Comparison of ENCODE assay signal across 10 mouse cellular contexts in the genomic region with DNA sequence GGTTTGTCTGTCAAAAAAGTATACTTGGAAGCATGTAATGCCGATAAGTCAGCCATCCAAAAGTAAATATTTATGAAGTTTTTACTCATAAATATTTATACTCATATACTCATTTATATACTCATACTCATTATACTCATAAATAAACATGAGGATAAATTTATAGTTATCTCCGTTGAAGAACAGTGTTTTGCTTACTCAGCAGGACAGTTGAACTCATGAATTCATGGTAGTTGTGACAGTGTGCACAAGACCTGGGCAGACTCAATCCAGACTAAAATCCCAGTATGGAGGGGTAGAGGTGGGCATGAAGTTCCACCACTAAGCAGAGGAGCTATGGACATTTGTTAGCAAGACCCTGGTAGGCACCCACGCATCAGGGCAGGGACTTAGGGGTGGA. TPM values are rescaled to one million over a fixed set of nuclear protein-coding genes. Genes with fewer than 3 reads are reported as not detected.
A peak's percentile ranks its signal among the peaks of the same experiment; 100 is the strongest.
DNase-seq lines count a peak whose midpoint lies in the region; ATAC-seq and TF ChIP-seq lines count a peak whose summit lies in the region.
"Had no signal": no experiment of that assay in that cellular context is flagged by ENCODE, and none has a peak within 500 bp of the region (broad histone marks: within the 10 kb centered on the region; RNA-seq: fewer than 3 reads in every experiment).

No protein-coding gene starts in this region.

- no peak overlapping the region for H3K27ac ChIP-seq in heart, postnatal 0 days (ENCODE audit: low read depth)
- no peak overlapping the region for H3K27ac ChIP-seq in heart, embryonic 12.5 days (ENCODE audit: poor library complexity, severe bottlenecking)
- no peak overlapping the region for H3K27ac ChIP-seq in MEL (ENCODE audit: control insufficient read depth, low read depth, low read length)
- no peak overlapping the region for H3K27ac ChIP-seq in hindbrain, embryonic 12.5 days
- no peak overlapping the region for H3K27ac ChIP-seq in liver, postnatal 0 days (ENCODE audit: low read depth)

- no peak overlapping the region for H3K9ac ChIP-seq in heart, postnatal 0 days (replicated peaks; ENCODE audit: low read depth, low read length)
- no peak overlapping the region for H3K9ac ChIP-seq in heart, embryonic 12.5 days
- no peak overlapping the region for H3K9ac ChIP-seq in MEL (ENCODE audit: control insufficient read depth, low read depth, low read length, poor library complexity, severe bottlenecking)
- H3K9ac ChIP-seq in hindbrain, embryonic 12.5 days: no peak overlapping the region
- H3K9ac ChIP-seq in liver, postnatal 0 days (replicated peaks): no peak overlapping the region

- TF ChIP-seq CTCF in heart, postnatal 0 days (IDR thresholded peaks at IDR 0.05; ENCODE audit: low read depth): no peak
- no peak for TF ChIP-seq CTCF in MEL (IDR thresholded peaks at IDR 0.05 in 2 of 3, conservative IDR thresholded peaks at IDR 0.05 in 1 of 3; ENCODE audit: control insufficient read depth in 1 of 3, insufficient read depth in 1 of 3, low read depth in 2 of 3, low read length in 3 of 3, poor library complexity in 1 of 3, severe bottlenecking in 1 of 3)
- no peak for TF ChIP-seq CTCF in liver, postnatal 0 days (IDR thresholded peaks at IDR 0.05; ENCODE audit: low read depth)

- H3K79me2 ChIP-seq in MEL (ENCODE audit: control insufficient read depth, insufficient read depth, low read length, poor library complexity): peaks cover 13% of the 10 kb centered on the region

- ATAC-seq in heart, postnatal 0 days (ENCODE audit: insufficient read depth, low read depth): no peak
- no peak for ATAC-seq in heart, embryonic 12.5 days (ENCODE audit: insufficient number of reproducible peaks, low FRiP score)
- no peak for ATAC-seq in hindbrain, embryonic 12.5 days (ENCODE audit: low FRiP score)
- no peak for ATAC-seq in liver, postnatal 0 days
- no peak for ATAC-seq in megakaryocyte-erythroid progenitor cell, adult 5-6 weeks (replicated peaks; ENCODE audit: low FRiP score, low TSS enrichment, poor library complexity, severe bottlenecking)
- ATAC-seq in megakaryocyte progenitor cell, adult 5-6 weeks (replicated peaks; ENCODE audit: poor library complexity): no peak

- TF ChIP-seq POLR2A in MEL (IDR thresholded peaks at IDR 0.05; ENCODE audit: control insufficient read depth in 1 of 2, insufficient read depth in 1 of 2, low read depth in 1 of 2, low read length in 2 of 2, poor library complexity in 1 of 2): no peak

- no peak overlapping the region for H3K4me3 ChIP-seq in heart, postnatal 0 days (ENCODE audit: low read depth, low read length)
- no peak overlapping the region; the same call in 1 of the 2 replicates for H3K4me3 ChIP-seq in heart, embryonic 12.5 days
- no peak overlapping the region for H3K4me3 ChIP-seq in MEL (ENCODE audit: control insufficient read depth in 1 of 2, insufficient read depth in 1 of 2, low read depth in 2 of 2, low read length in 2 of 2)
- no peak overlapping the region; the same call in 1 of the 2 replicates for H3K4me3 ChIP-seq in hindbrain, embryonic 12.5 days
- no peak overlapping the region for H3K4me3 ChIP-seq in liver, postnatal 0 days (ENCODE audit: low read depth, low read length)

- no peaks in the 10 kb centered on the region for H3K27me3 ChIP-seq in heart, postnatal 0 days (ENCODE audit: control insufficient read depth, insufficient read depth, low read length)
- no peaks in the 10 kb centered on the region for H3K27me3 ChIP-seq in heart, embryonic 12.5 days (replicated peaks)
- no peaks in the 10 kb centered on the region for H3K27me3 ChIP-seq in MEL (ENCODE audit: control insufficient read depth in 1 of 2, insufficient read depth in 2 of 2, low read length in 2 of 2)
- H3K27me3 ChIP-seq in hindbrain, embryonic 12.5 days: no peaks in the 10 kb centered on the region
- no peaks in the 10 kb centered on the region for H3K27me3 ChIP-seq in liver, postnatal 0 days (ENCODE audit: insufficient read depth, low read length)

- H3K4me1 ChIP-seq in heart, postnatal 0 days (ENCODE audit: control insufficient read depth, insufficient read depth): no peaks in the 10 kb centered on the region; the same call in 1 of the 2 replicates
- peaks cover 9% of the 10 kb centered on the region for H3K4me1 ChIP-seq in heart, embryonic 12.5 days (replicated peaks)
- H3K4me1 ChIP-seq in MEL (ENCODE audit: control insufficient read depth in 1 of 2, insufficient read depth in 2 of 2, low read length in 2 of 2): peaks cover 0 to 4% of the 10 kb centered on the region in 2 experiments; a peak in 2 of 4 replicates
- H3K4me1 ChIP-seq in hindbrain, embryonic 12.5 days: peaks cover 8% of the 10 kb centered on the region
- 0 out of 2 replicates have a peak, but pooled peaks cover 2% of the 10 kb centered on the region for H3K4me1 ChIP-seq in liver, postnatal 0 days (ENCODE audit: insufficient read depth)

- peaks cover 12% of the 10 kb centered on the region for H3K36me3 ChIP-seq in heart, postnatal 0 days (replicated peaks; ENCODE audit: control insufficient read depth, insufficient read depth, low read length)
- peaks cover 15% of the 10 kb centered on the region for H3K36me3 ChIP-seq in heart, embryonic 12.5 days
- peaks cover 0 to 9% of the 10 kb centered on the region in 2 experiments for H3K36me3 ChIP-seq in MEL (ENCODE audit: control insufficient read depth in 1 of 2, insufficient read depth in 2 of 2, low read length in 2 of 2)
- peaks cover 10% of the 10 kb centered on the region for H3K36me3 ChIP-seq in hindbrain, embryonic 12.5 days
- 0 out of 2 replicates have a peak, but pooled peaks cover 3% of the 10 kb centered on the region for H3K36me3 ChIP-seq in liver, postnatal 0 days (replicated peaks; ENCODE audit: insufficient read depth, low read length)

- DNase-seq in heart, postnatal 0 days (ENCODE audit: low spot score): no peak
- no peak for DNase-seq in MEL (ENCODE audit: low read depth, low spot score)
- DNase-seq in liver, postnatal 0 days: no peak
- no peak for DNase-seq in kidney, postnatal 25 days
- DNase-seq: adrenal gland, postnatal 25 days; lung, postnatal 36 days had no signal

- TF ChIP-seq EP300 in heart, postnatal 0 days (IDR thresholded peaks at IDR 0.05; ENCODE audit: low read depth): no peak
- no peak for TF ChIP-seq EP300 in MEL (IDR thresholded peaks at IDR 0.05; ENCODE audit: low read depth in 1 of 2, low read length in 2 of 2)
- TF ChIP-seq EP300 in liver, postnatal 0 days (IDR thresholded peaks at IDR 0.05; ENCODE audit: low read depth): no peak

- H3K9me3 ChIP-seq in heart, postnatal 0 days (replicated peaks; ENCODE audit: control insufficient read depth, low read length): no peaks in the 10 kb centered on the region
- H3K9me3 ChIP-seq in heart, embryonic 12.5 days (replicated peaks): no peaks in the 10 kb centered on the region
- no peaks in the 10 kb centered on the region for H3K9me3 ChIP-seq in MEL (replicated peaks; ENCODE audit: insufficient read depth, low read length)
- H3K9me3 ChIP-seq in hindbrain, embryonic 12.5 days (replicated peaks): no peaks in the 10 kb centered on the region
- no peaks in the 10 kb centered on the region for H3K9me3 ChIP-seq in liver, postnatal 0 days (ENCODE audit: low read length)

- WGBS in heart, postnatal 0 days: 77% methylated on average over 3 of the region's 3 CpGs
- WGBS in heart, embryonic 12.5 days: 86% methylated on average over 3 of the region's 3 CpGs
- WGBS in hindbrain, embryonic 12.5 days: 74% methylated on average over 3 of the region's 3 CpGs
- WGBS in liver, postnatal 0 days (ENCODE audit: insufficient replicate concordance): 75% methylated on average over 3 of the region's 3 CpGs

- peak overlapping the region; percentile 75; the same call in 1 of the 2 replicates for H3K4me2 ChIP-seq in heart, postnatal 0 days (ENCODE audit: low read depth, low read length)
- no peak overlapping the region; the same call in 1 of the 2 replicates for H3K4me2 ChIP-seq in heart, embryonic 12.5 days
- H3K4me2 ChIP-seq in hindbrain, embryonic 12.5 days (replicated peaks): peak overlapping the region; percentile 75
- H3K4me2 ChIP-seq in liver, postnatal 0 days (ENCODE audit: low read depth, low read length): peak overlapping the region; percentile 68; the same call in 1 of the 2 replicates

- TF ChIP-seq RAD21 in MEL (IDR thresholded peaks at IDR 0.05; ENCODE audit: low read depth, low read length): no peak

TF ChIP-seq in MEL, 35 proteins besides CTCF, POLR2A, EP300 and RAD21 (continues in another document):
- TF ChIP-seq UBTF (IDR thresholded peaks at IDR 0.05; ENCODE audit: borderline replicate concordance, insufficient read depth, low read depth, low read length): no peak

RNA-seq across cellular contexts. Expression of a gene that starts 1.4 kb away (rescaled TPM):
- 10.2 and 19.6 TPM in 2 replicates for total RNA-seq in heart, postnatal 0 days (2014; rRNA removed; ENCODE audit: low replicate concordance)
- polyA plus RNA-seq in heart, postnatal 0 days (2015; fragmentation: Nextera tagmentation; extraction: Ambion mirVana): 20.1 and 20.5 TPM in 2 replicates
- 29.6 and 31.7 TPM in 2 replicates for polyA plus RNA-seq in heart, embryonic 12.5 days (2016; fragmentation: Nextera tagmentation; extraction: Ambion mirVana)
- 17.4 and 17.5 TPM in 2 replicates for total RNA-seq in MEL (2012; rRNA removed)
- polyA plus RNA-seq in MEL (2012; ENCODE audit: insufficient read depth in 1 of 2, insufficient read length in 2 of 2, low read depth in 1 of 2, low replicate concordance in 2 of 2, missing spikeins in 1 of 2): 10 to 100 TPM in 1 of 2 experiments, not detected in 1; 33.5 TPM
- polyA plus RNA-seq in hindbrain, embryonic 12.5 days (2016; fragmentation: Nextera tagmentation; extraction: Ambion mirVana): 45.3 and 45.6 TPM in 2 replicates
- polyA plus RNA-seq in liver, postnatal 0 days (2015; fragmentation: Nextera tagmentation; extraction: Ambion mirVana): 5.3 and 6.9 TPM in 2 replicates
- 31.9 and 32.3 TPM in 2 replicates for total RNA-seq in megakaryocyte-erythroid progenitor cell, adult 5-6 weeks (2014; fragmentation: Nextera tagmentation)
- 29.2 and 33.6 TPM in 2 replicates for total RNA-seq in megakaryocyte-erythroid progenitor cell, adult 5-6 weeks (2017)
- total RNA-seq in megakaryocyte progenitor cell, adult 5-6 weeks (2015): 10.9 and 12.2 TPM in 2 replicates
- 14.5 and 18.3 TPM in 2 replicates for total RNA-seq in megakaryocyte progenitor cell, adult 5-6 weeks (2017)

RNA-seq across cellular contexts. Expression of a gene that starts 16.5 kb away (rescaled TPM):
- 50.3 and 53.1 TPM in 2 replicates for total RNA-seq in heart, postnatal 0 days (2014; rRNA removed; ENCODE audit: low replicate concordance)
- polyA plus RNA-seq in heart, postnatal 0 days (2015; fragmentation: Nextera tagmentation; extraction: Ambion mirVana): 12.4 and 12.8 TPM in 2 replicates
- polyA plus RNA-seq in heart, embryonic 12.5 days (2016; fragmentation: Nextera tagmentation; extraction: Ambion mirVana): 20.4 and 23.2 TPM in 2 replicates
- 14.1 and 17.8 TPM in 2 replicates for total RNA-seq in MEL (2012; rRNA removed)
- polyA plus RNA-seq in MEL (2012; ENCODE audit: insufficient read depth in 1 of 2, insufficient read length in 2 of 2, low read depth in 1 of 2, low replicate concordance in 2 of 2, missing spikeins in 1 of 2): 100 to 1,000 TPM in 1 of 2 experiments, 10 to 100 TPM in 1; 29.7 to 111 TPM
- 28.4 and 31.4 TPM in 2 replicates for polyA plus RNA-seq in hindbrain, embryonic 12.5 days (2016; fragmentation: Nextera tagmentation; extraction: Ambion mirVana)
- polyA plus RNA-seq in liver, postnatal 0 days (2015; fragmentation: Nextera tagmentation; extraction: Ambion mirVana): 2.3 and 2.8 TPM in 2 replicates
- 40.6 and 49.4 TPM in 2 replicates for total RNA-seq in megakaryocyte-erythroid progenitor cell, adult 5-6 weeks (2014; fragmentation: Nextera tagmentation)
- total RNA-seq in megakaryocyte-erythroid progenitor cell, adult 5-6 weeks (2017): 34.5 and 38.1 TPM in 2 replicates
- 47.6 and 64.8 TPM in 2 replicates for total RNA-seq in megakaryocyte progenitor cell, adult 5-6 weeks (2015)
- total RNA-seq in megakaryocyte progenitor cell, adult 5-6 weeks (2017): 29.3 and 36.7 TPM in 2 replicates
